Mouse (Mus musculus): Measurements from ENCODE around the gene Hsd17b3. TPM values are rescaled to one million over a fixed set of nuclear protein-coding genes. Genes with fewer than 3 reads are reported as not detected.
"Not testable (repeated sequence)": the region's sequence is repeated elsewhere in the genome, so short reads cannot be mapped to it uniquely, and the experiment has no call there.

Hsd17b3 gene
- total RNA-seq, 2 experiments from 2014 or later = not detected

DNA sequence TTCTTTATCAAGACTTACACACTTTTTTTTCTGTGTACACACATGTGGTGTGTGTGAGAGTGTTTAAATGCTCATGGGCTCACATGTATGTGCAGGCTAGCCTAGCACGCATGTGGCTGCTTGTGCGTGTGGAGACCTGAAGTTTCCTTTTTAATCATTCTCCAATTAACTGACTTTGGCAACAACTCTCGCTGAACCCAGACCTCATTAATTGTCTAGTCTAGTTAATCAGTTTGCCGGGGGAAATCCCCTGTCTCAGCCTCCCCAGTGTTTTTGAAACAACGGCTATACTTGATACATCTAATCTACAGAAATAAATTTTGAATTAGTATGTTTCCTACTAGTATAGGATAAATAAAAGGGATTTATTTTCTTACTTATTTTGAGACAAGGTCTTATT, 3.0 kb downstream of the Hsd17b3 start:
- no peak for DNase-seq (ENCODE audit: low spot score in 2 of 2)

DNA sequence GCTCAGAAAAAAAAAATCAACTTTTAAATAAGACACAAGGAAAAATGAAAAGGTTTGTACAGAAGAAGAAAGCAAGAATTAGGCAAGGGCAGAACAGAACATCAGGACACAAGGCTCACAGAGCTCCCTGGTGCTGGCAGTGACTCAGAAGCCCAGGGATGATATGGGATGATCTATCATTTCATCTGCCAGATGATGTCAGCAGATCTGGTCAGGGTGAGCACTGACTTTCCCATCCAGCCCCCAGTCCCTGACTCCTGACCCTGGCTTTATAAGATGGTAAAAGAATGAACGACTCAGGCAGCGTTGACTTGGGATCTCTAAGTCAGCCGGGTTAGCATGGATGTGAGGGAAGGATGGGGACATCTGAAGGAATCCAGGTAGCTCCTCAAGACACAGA, 5.7 kb downstream of the Hsd17b3 start:
- DNase-seq (ENCODE audit: low spot score in 2 of 2) = no peak

DNA sequence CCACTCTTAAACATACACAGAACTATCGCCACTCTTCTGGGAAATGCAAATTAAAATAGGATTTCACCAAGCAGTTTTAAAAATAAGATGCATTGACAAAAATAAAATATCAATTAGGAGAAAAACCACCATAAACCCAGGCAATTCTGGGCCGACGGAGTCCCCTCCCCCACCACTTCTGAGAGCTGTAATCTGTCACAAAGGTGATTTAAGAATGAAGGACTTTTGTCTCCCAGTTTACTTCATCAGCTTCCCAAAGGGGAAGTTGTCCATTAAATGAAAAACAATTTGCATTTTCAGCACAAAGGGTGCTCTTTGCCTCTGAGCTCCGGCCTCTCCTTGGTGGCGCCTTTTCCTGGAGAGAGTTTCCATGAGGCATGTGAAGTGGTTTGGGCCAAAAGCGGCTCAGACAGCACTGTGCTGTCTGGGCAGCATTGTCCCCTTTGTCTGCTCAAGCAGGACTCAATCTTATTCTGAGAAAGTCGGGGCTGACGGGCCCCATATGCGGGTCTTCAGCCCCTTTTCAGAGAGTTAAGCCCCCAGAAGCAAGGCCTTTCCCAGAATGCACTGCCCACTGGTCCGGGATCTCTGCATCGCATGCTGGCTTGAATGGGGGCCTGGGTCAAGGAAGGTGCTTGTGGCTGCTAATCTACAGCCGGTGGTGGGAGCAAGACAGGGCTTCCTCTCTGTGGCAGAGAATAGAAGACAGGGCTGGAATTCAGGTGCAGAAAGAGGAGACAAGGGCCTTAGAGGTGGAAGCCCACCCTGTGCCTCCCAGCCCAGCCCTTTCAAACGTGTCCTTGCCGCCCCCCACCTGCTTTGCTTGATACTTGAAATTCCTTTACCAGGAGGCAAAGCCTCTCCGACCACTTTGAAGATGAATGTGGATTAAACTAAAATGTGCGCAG, 7.8 kb downstream of the Hsd17b3 start:
- DNase-seq (ENCODE audit: low spot score in 2 of 2) = no peak

DNA sequence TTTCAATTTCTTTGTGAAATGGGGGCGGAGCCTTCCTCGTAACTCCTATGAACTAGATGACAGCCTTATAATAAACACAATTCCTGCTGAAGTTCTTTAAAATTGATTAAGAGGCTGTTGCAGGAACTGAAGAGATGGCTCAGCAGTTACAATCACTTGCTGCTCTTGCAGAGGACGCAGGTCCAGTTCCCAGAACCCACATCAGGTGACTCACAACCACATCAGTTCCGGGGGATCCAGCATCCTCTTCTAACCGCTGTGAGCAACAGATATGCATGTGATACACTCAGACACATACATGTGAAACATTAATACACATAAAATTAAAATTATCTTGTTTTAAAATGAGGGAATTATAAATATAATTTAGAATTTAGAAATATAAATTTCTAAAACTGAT, 11.4 kb downstream of the Hsd17b3 start:
- no peak for DNase-seq (ENCODE audit: low spot score in 2 of 2)

DNA sequence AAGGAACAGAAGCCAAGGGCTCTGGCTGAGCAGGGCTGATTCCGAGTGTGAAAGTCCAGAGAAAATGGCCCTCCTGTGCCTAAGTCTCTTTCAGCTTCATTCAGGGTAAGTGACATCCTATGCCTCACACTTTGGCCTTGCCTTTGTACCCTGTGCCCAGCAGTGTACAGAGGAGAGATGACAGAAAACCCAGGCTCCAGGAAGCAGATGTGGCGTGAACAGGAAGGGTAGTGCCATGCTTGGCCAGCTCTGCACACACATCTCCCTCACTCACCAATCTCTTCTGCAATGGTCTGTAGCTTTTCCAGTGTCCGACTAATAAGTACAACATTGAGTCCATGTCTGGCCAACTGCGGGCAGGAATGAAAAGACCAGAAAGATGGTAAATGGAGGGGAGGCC, 13.0 kb downstream of the Hsd17b3 start:
- DNase-seq (ENCODE audit: low spot score in 2 of 2) = no peak

DNA sequence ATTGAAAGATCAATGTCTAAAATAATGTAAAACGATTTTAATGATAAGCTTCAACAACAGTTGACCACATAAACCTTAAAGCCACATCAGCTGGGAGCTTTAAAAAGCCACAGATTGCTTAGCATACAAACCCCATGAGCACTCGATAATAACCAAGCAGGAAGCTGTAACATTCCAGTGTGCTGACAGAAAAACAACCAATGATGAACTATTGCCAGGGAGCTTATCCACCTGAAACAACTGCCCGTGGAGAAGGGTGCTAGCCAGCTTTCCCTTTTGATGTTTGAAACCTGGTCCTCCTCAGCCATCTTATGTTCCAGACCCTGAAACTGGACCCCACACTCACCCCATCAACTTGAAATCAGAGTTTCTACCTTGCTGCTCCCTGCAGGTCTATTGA, 22.4 kb downstream of the Hsd17b3 start:
- DNase-seq (ENCODE audit: low spot score in 2 of 2) = no peak

DNA sequence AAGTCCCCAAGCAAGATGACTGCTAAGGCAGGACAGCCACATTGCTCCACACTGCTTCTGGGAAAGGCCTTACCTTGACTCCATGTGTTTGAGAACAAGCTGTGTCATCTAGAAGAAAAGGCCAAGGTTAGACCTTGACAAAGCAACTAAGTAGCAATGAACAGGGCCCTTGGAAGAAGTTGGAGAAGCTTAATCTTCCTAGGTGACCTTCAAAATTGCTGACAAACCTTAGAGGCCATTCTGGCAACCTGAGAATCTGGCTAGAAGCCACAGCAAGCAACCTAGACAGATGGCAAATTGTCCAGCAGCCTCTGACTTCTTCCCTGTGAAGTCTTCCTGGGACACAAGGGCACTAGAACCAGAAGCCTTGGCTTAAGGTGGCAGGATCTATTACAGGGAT, 24.8 kb downstream of the Hsd17b3 start:
- DNase-seq (ENCODE audit: low spot score in 2 of 2) = no peak

DNA sequence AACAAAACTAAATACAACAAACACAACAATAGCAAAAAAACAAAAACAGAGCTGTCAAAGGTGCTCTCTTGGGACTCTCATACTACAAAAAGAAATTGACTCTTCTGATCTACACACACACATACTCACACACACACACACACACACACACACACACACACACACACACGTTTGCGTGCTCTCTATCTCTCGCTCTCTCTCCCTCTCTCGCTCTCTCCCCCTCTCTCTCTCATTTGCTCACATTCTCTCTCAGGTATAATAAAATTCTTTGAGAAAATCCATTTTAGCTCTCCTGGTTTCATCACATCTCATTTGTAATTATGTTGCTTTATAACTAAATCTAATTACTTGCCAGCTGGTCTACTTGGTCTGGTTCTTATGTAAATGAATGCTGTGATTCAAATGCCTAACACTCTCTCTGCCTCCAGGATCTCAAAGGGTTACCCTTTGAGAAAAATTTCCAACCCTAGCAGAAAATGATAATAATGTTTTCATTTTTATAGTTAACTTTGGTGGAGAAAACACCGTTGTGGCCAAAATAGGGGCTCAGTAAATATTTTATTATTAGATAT, 28.0 kb downstream of the Hsd17b3 start:
- DNase-seq (ENCODE audit: low spot score in 2 of 2) = no peak

DNA sequence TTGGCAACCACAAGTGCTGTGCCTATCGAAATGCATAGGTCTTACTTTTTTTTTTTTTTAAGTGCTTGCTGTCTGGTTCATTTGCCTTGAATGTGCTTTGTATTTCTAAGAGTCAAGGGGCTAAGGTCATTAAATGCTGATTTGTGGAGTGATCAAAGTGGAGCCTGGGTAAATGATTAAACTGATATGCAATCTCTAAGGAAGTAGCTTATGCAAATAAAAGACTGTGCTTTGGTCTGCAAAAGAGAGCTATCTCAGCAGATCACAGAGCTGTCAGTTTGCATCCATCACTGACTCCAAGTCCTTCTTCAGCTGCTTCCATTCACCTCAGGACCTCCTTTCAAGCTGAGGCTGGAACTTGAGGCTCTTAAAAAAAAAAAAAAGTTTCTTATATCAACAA, 35.1 kb downstream of the Hsd17b3 start:
- DNase-seq (ENCODE audit: low spot score in 2 of 2) = no peak

DNA sequence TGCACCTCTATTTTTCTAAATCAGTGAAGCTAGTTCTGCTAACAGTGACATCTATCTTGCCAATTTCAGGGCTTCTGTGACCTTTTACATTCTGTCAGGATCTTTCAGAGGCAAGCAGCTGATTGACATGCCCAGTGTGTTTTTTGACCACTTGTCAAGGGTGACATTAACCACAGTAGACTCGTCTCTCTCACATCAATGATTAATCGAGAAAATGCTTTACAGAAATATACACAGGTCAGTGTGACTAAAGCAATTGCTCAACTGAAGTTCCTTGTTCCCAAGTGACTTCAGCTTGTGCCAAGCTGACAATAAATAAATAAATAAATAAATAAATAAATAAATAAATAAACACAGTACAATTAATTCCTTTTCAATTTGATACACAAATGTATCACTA, 36.7 kb downstream of the Hsd17b3 start:
- not testable (repeated sequence) for DNase-seq (ENCODE audit: low spot score in 2 of 2)

DNA sequence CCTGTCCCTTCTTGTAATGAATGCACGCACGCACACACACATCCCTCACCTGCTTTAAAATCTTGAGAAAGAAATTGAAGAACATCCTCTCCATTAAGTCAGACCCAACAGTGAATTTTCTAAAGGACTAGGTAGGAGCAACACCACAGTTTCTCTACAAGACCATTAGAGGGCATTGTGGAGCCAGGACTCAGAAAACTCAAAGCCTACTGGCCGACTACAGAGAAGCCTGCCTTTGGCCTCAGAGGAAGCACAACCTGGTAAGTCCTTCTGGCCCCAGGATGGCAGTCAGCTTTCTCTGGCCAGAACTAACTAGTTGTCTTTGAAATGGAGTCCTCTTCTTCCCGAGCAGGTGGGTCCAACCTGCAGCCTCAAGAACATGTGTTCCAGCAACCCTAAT, 38.1 kb downstream of the Hsd17b3 start:
- no peak for DNase-seq (ENCODE audit: low spot score in 2 of 2)

DNA sequence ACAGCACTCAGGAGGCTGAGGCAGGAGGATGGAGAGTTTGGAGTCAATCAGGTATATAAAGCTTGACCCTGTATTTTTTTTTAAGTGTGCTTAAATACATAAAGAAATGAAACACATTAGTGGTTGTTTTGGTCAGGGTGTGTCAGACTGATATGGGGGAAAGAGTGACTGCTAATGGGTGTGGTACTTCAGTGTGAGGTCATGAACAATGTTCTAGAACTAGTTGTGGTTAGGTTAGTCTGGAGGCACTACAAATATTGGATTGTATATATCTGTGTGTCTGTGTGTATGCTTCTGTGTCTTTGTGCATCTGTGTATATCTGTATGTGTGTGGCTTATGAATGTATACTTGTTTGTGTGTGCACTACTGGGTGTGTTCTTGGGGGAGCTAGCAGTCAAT, 39.5 kb downstream of the Hsd17b3 start:
- DNase-seq (ENCODE audit: low spot score in 2 of 2) = no peak

DNA sequence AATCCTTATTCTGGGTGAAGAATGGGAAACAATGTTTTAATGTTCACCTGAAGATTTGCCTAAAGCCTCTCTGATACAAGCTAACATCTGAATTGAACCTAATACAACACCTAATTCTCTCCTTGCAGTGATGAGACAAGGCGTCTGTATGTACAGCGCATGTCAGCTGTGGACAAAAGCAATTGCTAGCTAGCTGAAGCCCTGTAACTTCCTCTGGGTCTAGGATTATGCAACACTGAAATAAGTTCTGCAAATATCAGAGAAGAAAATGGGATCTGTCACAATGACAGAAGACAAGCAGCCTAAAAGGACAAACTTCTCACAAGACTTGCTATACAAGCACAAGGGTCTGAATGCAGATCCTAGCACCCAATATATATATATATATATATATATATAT, 40.6 kb downstream of the Hsd17b3 start:
- no peak for DNase-seq (ENCODE audit: low spot score in 2 of 2)

DNA sequence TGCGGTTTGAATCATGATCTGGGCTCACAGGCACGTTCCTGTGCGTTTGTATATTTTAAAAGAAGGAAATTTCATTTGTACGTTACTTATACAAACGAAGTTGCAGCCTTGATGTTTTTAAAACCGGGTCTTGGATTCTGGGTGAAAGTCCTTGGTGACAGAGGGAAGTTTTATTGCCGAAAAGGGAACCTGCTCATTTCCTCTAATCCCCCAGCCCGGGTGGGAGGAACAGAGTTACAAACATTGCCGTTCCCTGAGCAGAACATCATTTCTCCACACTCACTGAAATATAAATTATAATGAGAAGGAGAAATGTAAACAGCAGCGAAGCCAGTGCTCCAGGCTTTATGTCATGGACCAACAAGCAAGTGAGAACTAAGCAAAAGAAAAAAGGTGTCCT, 49.1 kb downstream of the Hsd17b3 start:
- DNase-seq (ENCODE audit: low spot score in 2 of 2) = no peak

DNA sequence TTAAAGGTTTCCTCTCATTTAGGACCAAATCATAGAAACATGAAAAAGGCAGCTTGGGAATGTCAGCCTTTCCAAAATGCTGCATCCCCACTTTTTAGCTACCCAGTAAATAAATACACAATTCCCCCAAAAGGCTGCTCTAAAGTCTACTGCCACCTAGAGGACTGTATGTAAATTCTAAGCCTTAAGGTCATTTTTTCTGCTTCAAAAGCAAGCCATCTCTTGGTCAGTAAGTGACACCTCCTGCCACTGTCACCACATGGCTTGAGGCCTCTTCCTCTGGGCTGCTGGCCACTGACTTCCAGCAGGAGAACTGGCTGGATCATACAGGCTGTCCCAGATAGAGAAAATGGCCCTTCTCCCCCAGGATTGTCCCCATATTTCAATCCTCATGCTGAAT, 50.9 kb downstream of the Hsd17b3 start:
- DNase-seq (ENCODE audit: low spot score in 2 of 2) = no peak

DNA sequence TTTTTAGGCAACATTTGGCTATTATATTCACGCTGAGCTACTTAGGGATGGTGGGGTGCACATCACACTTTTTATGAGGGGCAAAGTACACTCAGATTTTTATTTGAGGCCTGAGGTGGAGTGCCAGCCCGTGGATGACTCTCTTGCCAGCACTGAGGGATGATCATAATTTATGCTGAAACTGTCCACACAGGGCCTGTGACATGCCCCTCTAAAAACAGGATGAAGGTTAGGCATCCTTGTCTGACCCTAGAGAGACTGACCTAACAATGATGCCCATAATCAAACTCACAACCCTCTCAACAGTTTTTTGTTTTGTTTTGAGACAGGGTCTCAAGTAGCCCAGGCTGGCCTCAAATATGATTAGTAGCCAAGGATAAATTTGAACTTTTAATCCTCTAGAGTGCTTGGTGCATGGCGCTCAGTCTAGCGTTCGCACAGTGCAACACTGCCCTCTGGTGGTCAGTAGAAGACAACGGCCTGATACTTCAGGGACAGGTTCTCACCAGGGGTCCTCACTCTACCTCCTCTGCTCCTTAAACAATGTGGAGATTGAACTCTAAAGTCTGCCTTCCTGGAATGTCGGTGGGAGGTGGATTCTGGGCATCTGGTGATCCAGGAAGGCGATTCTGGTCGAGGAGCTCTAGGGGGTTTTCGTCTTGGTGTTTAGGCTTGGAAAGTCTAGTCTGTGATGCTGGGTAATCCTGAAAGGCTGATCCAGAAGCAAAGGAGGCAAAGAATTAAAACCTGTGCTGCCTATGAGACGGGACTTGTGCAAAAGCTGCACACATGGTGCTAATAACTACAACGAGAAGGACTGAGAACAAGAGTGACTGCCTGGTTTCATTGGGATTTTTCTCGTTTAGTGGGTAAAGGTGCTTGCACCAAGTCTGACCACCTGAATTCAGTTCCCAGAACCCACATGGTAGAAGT, 52.7 kb downstream of the Hsd17b3 start:
- peak; percentile 25 to 68 for DNase-seq (ENCODE audit: low spot score in 2 of 2)

DNA sequence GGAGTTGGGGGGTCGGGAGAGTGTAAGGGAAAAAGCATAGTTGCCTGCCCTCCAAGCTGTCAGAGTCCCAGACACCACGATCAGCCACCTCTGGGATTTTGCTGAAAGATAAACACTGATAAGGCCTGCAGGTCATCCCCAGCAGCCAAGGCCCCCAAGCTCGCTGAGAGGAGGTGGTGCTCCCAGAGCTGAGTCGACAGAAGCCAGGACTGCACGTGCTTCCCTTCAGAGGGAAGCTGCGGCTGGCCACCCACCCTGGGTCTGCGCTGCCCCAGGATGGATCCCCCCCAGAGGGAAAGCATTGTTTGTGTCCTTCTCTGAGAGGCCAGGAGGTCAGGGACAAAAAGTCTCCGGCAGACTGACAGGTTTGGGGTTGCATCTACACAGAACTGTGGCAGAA, 54.0 kb downstream of the Hsd17b3 start:
- no peak for DNase-seq (ENCODE audit: low spot score in 2 of 2)

DNA sequence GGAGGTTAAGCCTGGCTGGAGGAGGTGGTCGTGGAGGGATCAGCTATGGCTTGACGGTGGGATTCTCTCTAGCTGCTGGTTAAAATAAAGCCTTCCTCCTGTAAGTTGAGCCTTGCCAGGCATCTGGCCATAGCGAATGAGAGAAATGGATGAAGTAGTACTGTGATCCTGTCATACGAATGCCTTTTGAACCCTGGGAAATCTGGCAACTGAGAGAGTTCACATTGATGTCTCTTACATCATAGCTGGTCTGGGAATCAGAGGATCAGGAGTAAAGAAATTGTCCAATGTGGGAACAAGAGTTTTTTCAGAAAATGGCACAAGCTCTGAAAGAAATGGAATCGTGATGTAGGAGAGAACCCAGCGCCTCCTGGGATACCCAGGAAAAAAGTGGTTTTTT, 55.1 kb downstream of the Hsd17b3 start:
- no peak for DNase-seq (ENCODE audit: low spot score in 2 of 2)

DNA sequence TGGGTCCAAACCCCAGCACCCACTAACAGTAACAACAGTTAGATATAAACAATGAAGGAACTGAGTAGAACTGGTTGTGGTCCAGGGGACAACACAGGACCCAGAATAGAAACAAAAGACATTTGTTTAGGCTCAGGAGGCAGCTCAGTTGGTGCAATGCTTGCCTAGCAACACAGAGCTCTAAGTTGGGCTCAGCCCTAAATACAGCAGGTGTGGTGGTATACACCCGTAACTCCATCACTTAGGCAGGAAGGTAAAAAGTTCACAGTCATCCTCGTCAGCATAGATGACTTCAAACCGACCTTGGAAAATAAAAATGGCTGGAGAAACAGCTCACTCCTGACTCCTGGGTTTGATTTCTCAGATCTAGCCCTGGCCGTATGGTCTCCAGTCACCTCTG, 55.8 kb downstream of the Hsd17b3 start:
- DNase-seq (ENCODE audit: low spot score in 2 of 2) = no peak

DNA sequence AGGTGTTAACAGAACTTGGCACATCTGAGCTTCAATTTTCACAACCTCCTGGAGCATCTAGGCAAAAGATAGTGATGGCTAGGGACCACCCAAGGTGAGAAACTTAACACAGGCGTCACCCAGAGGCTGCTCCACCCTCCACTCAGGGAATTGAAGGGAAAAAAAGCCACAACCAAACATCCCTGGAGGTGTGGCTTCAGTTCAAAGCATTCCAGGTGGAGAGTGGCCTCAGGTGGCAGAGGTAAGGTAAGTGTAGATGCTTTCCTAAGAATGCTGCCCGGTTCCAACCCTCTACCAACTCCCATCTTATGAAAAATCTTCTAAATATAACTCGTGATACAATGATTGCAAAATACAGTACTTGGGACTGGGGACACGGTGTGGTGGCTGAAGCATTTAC, 57.8 kb downstream of the Hsd17b3 start:
- DNase-seq (ENCODE audit: low spot score in 2 of 2) = no peak

DNA sequence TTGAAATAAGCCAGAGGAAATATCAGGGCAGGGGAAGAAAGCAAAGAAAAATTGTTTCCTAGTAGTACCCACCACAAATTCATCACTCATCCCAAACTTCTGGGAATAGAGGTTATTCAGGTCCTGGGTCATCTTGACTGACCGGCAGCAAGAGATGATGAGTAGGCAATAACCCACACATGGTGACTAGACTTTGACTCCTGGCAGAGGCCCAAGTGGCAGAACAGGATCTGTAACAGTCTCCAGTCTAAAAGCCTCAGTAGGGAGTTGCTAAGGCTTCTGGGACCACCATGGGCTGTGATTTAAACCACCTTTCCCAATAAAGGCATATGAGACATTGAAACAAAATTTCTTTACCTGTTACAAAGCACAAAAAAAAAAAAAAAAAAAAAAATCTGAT, 58.2 kb downstream of the Hsd17b3 start:
- DNase-seq (ENCODE audit: low spot score in 2 of 2) = no peak

DNA sequence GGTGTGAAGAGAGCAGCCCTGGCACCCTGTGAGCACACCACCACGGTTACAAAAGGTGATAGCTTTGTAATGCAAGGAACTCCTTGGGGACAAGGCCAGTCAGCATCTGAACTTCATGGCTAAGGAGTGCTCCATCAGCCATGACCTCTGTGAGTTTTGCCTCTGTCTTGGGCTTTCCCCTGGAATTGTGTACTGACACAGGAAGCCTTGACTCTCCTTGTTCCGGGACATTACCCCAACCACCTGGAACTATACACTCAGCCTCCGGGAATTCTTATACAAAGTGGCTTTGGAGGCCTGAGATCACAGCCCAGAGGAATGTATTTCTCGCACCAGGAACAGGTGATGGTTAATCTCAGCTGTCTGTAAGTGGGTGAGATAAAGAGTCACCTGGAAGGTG, 64.2 kb downstream of the Hsd17b3 start:
- no peak for DNase-seq (ENCODE audit: low spot score in 2 of 2)

All from layer of hippocampus, adult 18-20 months (tissue).